Mouse (Mus musculus) forebrain, embryonic 13.5 days (tissue): ENCODE measurements around the gene Akr1b7. TPM values are rescaled to one million over a fixed set of nuclear protein-coding genes. Genes with fewer than 3 reads are reported as not detected.
"Not testable (repeated sequence)": the region's sequence is repeated elsewhere in the genome, so short reads cannot be mapped to it uniquely, and the experiment has no call there.

Source experiments
- ATAC-seq: fragments of 200-750 bp; cut with Nextera tagmentation; 2 replicates; pipeline ENCODE4 v1.8.0; 2017
- H3K27ac ChIP-seq: fragments of 300-500 bp; sonication (generic); 2 replicates; pipeline ENCODE4 v1.5.1; 2015; ENCODE audit warnings: inconsistent platforms, mild to moderate bottlenecking, moderate library complexity
- H3K27me3 ChIP-seq: fragments of 300-500 bp; sonication (generic); 2 replicates; pipeline ENCODE4 v1.6.1; 2015; ENCODE audit warnings: mild to moderate bottlenecking, inconsistent platforms
- H3K36me3 ChIP-seq: fragments of 300-500 bp; sonication (generic); 2 replicates; pipeline ENCODE4 v1.6.1; 2015; ENCODE audit warnings: mild to moderate bottlenecking, inconsistent platforms; ENCODE audit not compliant: poor library complexity, severe bottlenecking
- H3K4me1 ChIP-seq: fragments of 300-500 bp; sonication (generic); 2 replicates; pipeline ENCODE4 v1.6.1; 2015; ENCODE audit warnings: inconsistent platforms
- H3K4me2 ChIP-seq: fragments of 300-500 bp; sonication (generic); 2 replicates; pipeline ENCODE4 v1.6.1; 2015; ENCODE audit warnings: inconsistent platforms, mild to moderate bottlenecking, moderate library complexity
- H3K4me3 ChIP-seq: fragments of 300-500 bp; sonication (generic); 2 replicates; pipeline ENCODE4 v1.5.1; 2015; ENCODE audit warnings: mild to moderate bottlenecking, inconsistent platforms
- H3K9ac ChIP-seq: fragments of 300-500 bp; sonication (generic); 2 replicates; pipeline ENCODE4 v1.6.1; 2015; ENCODE audit warnings: mild to moderate bottlenecking, inconsistent platforms
- H3K9me3 ChIP-seq: fragments of 300-500 bp; sonication (generic); replicated peaks from 2 replicates; pipeline ENCODE4 v1.6.1; 2016; ENCODE audit warnings: inconsistent platforms
- WGBS: fragments of 180-500 bp; shearing (Covaris S2); methylation state at CpG from one replicate; pipeline ENCODE4 v1.1.7; 2015; 5-methylcytosine and 5-hydroxymethylcytosine counted together
- polyA plus RNA-seq: library from polyadenylated mRNA; unstranded; fragments of >200 nt; fragmentation: Nextera tagmentation; extraction: Ambion mirVana; gene quantifications from 2 replicates; pipeline ENCODE4 v1.2.1, GENCODE M21; 2015

The Akr1b7 gene
- polyA plus RNA-seq: not detected in 2 replicates

DNA sequence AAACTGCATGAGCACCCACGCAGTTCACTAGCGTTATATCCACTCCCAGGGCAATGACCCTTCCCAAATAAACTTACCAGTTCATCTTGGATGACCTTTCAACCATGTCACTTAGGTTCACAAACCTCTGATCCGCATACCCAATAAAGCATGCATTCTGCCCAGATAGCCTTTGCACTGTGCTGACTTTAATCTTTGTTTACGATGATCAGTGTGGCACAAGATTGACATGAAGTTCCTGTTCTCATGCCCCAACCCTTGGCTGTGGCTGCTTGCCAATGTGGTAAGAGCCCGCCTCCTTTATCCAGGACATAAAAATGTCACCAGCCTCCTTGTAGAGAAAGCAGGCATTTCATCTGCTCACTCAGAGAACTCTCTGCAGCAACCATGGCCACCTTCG is at the start of gene Akr1b7:
Akr1b7 (plus strand) TSS at position 312 of the 400 bp plus-strand sequence.
- Histone ChIP-seq H3K9me3 (no peaks in the 10 kb centered on the region), H3K27ac (no peak within 1 kb of the TSS), H3K4me3 (no peak within 1 kb of the TSS), H3K4me2 (no peak within 1 kb of the TSS), H3K9ac (no peak within 1 kb of the TSS), H3K36me3 (no peaks in the 10 kb centered on the region), H3K27me3 (no peaks in the 10 kb centered on the region), H3K4me1 (no peaks in the 10 kb centered on the region)
- ATAC-seq: no peak
- WGBS: 88% methylated on average over 6 of the region's 6 CpGs

DNA sequence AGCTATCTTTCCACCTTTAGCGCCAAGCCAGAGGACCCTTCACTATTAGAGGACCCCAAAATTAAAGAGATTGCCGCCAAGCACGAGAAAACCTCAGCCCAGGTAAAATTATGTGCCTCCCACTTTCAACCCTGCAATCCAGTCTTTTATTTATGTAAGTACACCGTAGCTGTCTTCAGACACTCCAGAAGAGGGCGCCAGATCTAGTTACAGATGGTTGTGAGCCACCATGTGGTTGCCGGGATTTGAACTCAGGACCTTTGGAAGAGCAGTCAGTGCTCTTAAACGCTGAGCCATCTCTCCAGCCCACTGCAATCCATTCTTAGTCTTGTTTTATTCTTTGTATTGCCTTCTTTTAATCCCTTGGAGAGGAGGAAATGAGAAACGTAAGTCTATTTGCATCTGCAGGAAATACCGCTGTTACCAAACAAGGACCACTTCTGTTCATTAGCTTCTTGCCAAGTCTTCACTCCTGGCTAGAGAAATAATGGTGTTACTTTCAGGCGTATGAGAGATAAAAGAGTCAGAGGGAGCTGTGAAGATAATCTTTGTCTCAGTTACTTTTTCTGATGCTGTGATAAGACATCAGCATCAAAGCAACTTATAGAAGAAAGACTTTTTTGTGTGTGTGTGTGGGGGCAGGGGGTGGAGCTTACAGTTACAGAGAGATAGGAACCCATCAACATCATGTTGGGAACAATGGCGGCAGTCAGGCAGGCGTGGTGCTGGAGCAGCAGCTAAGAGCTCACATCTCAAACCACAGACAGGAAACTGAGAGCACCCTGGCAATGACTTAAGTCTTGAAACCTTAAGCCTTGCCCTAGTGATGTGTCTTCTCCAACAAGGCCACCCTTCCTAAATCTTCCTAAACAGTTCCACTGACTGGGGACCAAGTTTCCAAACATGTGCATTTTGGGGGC is 47.7 kb upstream of the Akr1b7 start:
- Histone ChIP-seq H3K9me3 (no peaks in the 10 kb centered on the region), H3K27me3 (no peaks in the 10 kb centered on the region), H3K4me1 (no peaks in the 10 kb centered on the region), H3K27ac (no peak overlapping the region), H3K36me3 (no peaks in the 10 kb centered on the region), H3K4me2 (no peak overlapping the region), H3K4me3 (no peak overlapping the region), H3K9ac (no peak overlapping the region)
- 86% methylated on average over 12 of the region's 12 CpGs for WGBS
- no peak for ATAC-seq

DNA sequence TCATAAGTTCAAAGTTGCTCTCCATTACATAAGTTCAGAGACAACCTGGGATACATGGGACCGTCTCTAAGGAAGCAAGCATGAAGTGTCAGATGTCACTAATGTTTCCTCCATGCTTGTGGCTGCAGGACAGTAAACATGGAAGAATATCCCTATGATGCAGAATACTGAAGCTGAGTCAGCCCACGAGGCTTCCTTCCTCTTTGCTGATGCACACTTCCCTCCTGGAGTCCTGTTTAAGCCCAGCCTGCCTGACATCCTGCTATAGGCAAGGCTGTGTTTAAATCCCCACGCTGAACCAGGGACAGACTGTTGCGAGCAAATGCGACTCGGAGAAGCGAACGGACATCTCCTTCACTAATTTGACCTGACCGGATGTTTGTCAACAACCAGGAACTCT is 44.1 kb upstream of the Akr1b7 start:
- 90% methylated on average over 9 of the region's 9 CpGs for WGBS
- Histone ChIP-seq H3K27me3 (no peaks in the 10 kb centered on the region), H3K9ac (no peak overlapping the region), H3K4me3 (no peak overlapping the region), H3K4me2 (no peak overlapping the region), H3K9me3 (no peaks in the 10 kb centered on the region), H3K36me3 (no peaks in the 10 kb centered on the region), H3K4me1 (no peaks in the 10 kb centered on the region), H3K27ac (no peak overlapping the region)
- no peak for ATAC-seq

DNA sequence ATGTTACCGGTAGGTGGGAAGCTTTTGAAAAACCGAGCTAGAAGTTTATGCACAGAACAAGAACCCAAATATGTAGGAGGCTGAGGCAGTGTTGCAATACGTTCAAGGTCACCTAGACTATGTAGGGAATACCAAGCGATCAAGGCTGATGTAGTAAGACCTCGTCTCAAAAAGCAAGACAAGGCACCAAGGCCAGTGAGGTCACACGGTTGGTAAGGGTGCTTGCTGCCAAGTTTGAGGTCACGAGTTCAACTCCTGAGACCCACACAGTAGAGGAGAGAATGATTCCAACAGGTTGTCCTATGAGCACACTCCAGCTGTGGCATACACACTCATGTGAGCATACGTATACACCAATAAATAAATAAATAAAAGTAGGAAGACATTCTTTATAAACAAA is 42.1 kb upstream of the Akr1b7 start:
- ATAC-seq: no peak
- Histone ChIP-seq H3K9ac (no peak overlapping the region), H3K27me3 (no peaks in the 10 kb centered on the region), H3K27ac (no peak overlapping the region), H3K36me3 (no peaks in the 10 kb centered on the region), H3K9me3 (no peaks in the 10 kb centered on the region), H3K4me3 (no peak overlapping the region), H3K4me1 (no peaks in the 10 kb centered on the region), H3K4me2 (no peak overlapping the region)
- 79% methylated on average over 8 of the region's 8 CpGs for WGBS

DNA sequence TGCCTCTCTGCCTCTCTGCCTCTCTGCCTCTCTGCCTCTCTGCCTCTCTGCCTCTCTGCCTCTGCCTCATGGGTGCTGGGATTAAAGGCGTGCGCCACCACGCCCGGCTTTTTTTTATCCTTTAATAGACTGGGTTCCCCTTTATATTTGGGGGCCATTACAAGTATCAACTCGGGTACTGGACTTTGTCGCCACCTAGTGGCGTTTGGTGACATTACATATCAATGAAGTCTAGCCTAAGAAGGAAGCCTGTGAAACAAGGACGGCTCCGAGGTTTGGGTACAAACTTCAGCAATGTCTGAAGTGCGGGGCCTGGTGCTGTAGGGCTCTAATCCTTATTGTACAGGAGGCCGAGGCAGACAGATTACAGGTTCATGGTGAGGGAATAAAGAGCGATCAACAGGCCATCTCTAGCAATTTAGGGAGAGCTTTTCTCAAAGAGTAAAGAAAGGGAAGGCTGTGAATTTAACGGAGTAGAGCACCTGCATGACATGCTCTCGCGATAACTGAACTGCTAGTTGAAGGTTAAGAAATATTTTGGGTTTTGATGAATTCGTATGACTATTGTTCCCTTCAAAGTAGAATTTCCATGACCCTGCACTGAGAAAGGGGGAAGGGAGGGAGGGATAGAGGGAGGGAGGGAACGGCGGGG is 40.3 kb upstream of the Akr1b7 start:
- 23% methylated on average over 18 of the region's 18 CpGs for WGBS
- no peak overlapping the region for H3K4me3 ChIP-seq
- H3K4me1 ChIP-seq: no peaks in the 10 kb centered on the region
- H3K36me3 ChIP-seq: no peaks in the 10 kb centered on the region
- ATAC-seq: 0 out of 2 replicates have a peak, but pooled peaks have one; percentile 24
- H3K4me2 ChIP-seq: peak overlapping the region; percentile 35
- H3K27me3 ChIP-seq: no peaks in the 10 kb centered on the region
- H3K9me3 ChIP-seq: no peaks in the 10 kb centered on the region
- no peak overlapping the region for H3K9ac ChIP-seq
- no peak overlapping the region for H3K27ac ChIP-seq

DNA sequence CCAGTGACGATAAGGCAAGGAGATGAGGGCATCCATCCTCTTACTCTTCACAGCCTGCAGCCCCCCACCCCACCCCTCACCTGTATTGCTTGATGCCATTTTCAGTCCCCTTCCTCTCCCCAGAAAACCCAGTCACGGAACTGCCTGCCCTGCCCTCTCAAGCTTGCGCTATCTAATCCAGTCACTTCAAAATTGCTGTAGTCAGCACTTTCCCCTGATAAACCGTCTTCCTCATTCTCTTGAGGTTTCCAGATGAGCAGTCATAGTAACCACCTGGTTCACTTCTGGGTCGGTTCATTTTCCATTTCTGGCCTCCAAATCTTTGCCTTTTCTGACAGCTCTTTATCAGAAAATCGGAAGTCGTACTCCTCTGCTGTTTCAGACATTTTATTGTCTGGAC is 38.3 kb upstream of the Akr1b7 start:
- WGBS: 88% methylated on average over 7 of the region's 7 CpGs
- Histone ChIP-seq H3K4me2 (no peak overlapping the region), H3K36me3 (no peaks in the 10 kb centered on the region), H3K27ac (no peak overlapping the region), H3K9me3 (no peaks in the 10 kb centered on the region), H3K4me1 (no peaks in the 10 kb centered on the region), H3K9ac (no peak overlapping the region), H3K4me3 (no peak overlapping the region), H3K27me3 (no peaks in the 10 kb centered on the region)
- no peak for ATAC-seq

DNA sequence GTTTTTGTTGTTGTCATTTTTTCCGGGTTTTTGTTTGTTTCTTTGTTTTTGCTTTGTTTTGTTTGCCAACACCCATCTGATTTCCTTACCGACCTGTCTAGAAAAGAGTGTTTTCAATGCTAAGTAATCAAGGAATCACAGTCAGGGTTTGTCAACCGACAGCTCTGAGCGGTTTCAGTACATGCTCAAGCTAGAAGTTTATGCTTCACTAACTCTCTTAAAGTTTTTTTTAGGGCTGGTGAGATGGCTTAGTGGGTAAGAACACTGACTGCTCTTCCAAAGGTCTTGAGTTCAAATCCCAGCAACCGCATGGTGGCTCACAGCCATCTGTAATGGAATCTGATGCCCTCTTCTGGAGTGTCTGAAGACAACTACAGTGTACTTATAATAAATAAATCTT is 36.2 kb upstream of the Akr1b7 start:
- 78% methylated on average over 5 of the region's 5 CpGs for WGBS
- ATAC-seq, H3K27ac ChIP-seq, H3K36me3 ChIP-seq, H3K4me2 ChIP-seq, H3K4me1 ChIP-seq, H3K4me3 ChIP-seq, H3K9ac ChIP-seq, H3K9me3 ChIP-seq, H3K27me3 ChIP-seq: not testable (repeated sequence)

DNA sequence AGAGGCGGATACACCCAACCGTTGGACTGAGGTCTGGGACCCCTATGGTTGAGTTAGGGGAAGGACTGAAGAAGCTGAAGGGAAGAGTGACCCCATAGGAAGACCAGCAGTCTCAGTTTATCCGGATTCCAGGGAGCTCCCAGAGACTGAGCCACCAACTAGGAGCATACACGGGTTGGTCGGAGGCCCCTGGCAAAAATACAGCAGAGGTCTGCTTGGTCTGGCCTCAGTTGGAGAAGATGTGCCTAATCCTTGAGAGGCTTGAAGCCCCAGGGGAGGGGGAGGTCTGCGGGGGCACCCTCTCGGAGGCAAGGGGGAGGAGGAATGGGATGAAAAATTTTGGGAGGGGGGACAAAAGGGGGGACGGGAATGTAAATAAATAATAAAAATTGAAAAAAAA is 28.7 kb upstream of the Akr1b7 start:
- 49% methylated on average over 8 of the region's 8 CpGs for WGBS
- H3K9ac ChIP-seq: no peak overlapping the region
- H3K36me3 ChIP-seq: no peaks in the 10 kb centered on the region
- no peak overlapping the region for H3K27ac ChIP-seq
- peaks cover 14% of the 10 kb centered on the region for H3K4me1 ChIP-seq
- H3K4me2 ChIP-seq: no peak overlapping the region
- no peak overlapping the region for H3K4me3 ChIP-seq
- H3K9me3 ChIP-seq: no peaks in the 10 kb centered on the region
- H3K27me3 ChIP-seq: no peaks in the 10 kb centered on the region
- ATAC-seq: no peak

DNA sequence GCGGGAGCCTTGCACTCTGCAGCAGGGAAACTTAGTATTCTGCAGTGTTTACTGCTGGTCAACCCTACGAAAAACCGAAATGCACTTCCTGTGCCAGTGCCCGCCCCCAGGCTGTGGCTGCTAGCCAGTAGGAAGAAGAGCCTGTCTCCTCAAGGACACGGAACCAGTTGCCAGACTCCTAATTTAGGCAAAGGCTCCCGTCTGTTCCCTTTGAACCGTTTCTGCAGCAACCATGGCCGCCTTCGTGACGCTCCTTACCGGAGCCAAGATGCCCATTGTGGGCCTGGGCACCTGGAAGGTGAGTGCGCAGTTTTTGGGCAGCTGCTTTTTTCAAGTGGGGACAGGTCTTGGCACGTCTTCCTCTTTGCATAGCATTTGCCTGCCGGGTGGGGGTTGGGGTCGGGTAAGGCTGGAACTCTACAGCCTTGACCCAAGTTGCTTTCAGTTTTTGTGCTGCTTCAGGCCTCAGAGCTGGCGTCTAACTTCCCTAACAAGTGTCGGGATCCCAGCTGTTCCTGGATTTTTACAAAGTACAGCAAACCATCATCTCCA is 27.9 kb upstream of the Akr1b7 start, which contains the start of gene Akr1b10:
Akr1b10 (plus strand) TSS at position 109 of the 552 bp plus-strand sequence.
- ATAC-seq: peak; percentile 72
- Histone ChIP-seq H3K9ac (peak within 1 kb of the TSS; percentile 50), H3K4me2 (peak within 1 kb of the TSS; percentile 75), H3K27ac (no peak within 1 kb of the TSS), H3K4me3 (peak within 1 kb of the TSS; percentile 42), H3K9me3 (no peaks in the 10 kb centered on the region), H3K4me1 (peaks cover 14% of the 10 kb centered on the region), H3K36me3 (no peaks in the 10 kb centered on the region), H3K27me3 (no peaks in the 10 kb centered on the region)
- WGBS: 1% methylated on average over 17 of the region's 17 CpGs

DNA sequence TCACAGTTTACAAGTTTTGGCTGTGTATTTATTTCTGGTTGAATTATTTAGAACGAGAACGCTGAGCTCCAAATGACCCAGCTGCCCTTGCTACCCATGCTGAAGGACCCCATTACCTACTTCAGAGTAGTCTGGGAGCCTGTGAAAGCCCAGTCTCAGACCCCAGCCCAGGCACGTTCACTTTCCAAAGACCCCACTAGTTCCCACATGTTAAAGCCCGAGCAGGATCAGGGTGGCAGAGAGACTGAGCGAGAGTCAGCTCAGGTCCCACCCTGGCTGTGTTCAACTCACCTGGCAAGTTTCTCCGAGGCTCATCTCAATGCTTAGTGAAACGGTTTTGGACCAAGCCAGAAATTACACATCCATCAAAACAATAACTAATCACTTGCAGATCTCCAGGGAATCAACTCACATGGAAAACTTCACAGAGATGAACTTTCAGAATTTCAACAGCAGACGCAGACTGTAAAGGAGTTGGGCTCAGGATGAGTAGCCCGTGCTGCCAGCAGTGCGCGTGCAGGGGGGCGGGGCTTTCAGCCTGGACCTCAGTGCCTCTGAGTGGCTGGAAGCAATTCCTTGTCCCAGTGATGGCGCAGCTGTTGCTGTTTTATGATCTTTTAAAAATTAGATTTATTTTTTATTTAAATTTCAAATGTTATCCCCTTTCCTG is 27.3 kb upstream of the Akr1b7 start:
- 5% methylated on average over 13 of the region's 13 CpGs for WGBS
- Histone ChIP-seq H3K4me3 (peak overlapping the region; percentile 42), H3K4me2 (peak overlapping the region; percentile 75), H3K9me3 (no peaks in the 10 kb centered on the region), H3K27me3 (no peaks in the 10 kb centered on the region), H3K36me3 (no peaks in the 10 kb centered on the region), H3K9ac (peak overlapping the region; percentile 50; the same call in 1 of the 2 replicates), H3K27ac (no peak overlapping the region), H3K4me1 (peaks cover 14% of the 10 kb centered on the region)
- peak; percentile 74; the same call in 1 of the 2 replicates for ATAC-seq

DNA sequence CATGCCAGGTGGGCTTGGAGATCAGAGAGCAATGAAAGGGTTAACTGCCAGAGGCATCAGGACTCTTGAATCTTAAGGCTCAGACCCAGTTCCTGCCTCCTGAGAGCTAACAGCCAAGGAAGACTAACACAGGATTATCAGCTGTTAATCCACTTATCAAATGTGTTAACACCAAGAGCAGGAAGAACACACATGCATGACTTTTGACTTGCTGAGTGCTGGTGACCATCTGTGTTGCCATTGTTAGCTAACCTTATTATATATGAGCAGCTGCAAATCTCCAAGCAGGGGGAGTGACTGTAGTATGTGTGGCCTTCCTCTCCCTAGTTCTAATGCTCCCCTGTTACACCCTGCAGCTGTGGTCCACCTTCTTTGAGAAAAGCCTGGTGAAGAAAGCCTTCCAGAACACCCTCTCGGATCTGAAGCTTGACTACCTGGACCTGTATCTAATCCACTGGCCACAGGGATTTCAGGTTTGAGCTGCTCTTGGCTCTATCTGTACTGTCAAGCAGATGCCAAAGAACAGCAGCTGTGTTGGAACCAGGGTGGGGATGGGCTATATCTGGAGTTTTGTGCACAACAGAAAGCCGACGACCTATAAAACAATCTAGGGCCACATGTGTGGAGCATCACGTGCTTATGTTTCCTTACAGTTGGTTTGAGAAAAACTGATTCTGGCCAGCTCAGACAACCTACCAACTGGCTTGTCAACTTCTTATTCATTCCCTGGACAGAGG is 23.5 kb upstream of the Akr1b7 start:
- 92% methylated on average over 4 of the region's 4 CpGs for WGBS

More for the DNA sequence above, 23.5 kb upstream of the Akr1b7 start:
- Histone ChIP-seq H3K4me2 (no peak overlapping the region), H3K9me3 (peaks cover 10% of the 10 kb centered on the region; the same call in 1 of the 2 replicates), H3K9ac (no peak overlapping the region), H3K4me1 (peaks cover 14% of the 10 kb centered on the region), H3K27ac (no peak overlapping the region), H3K27me3 (no peaks in the 10 kb centered on the region), H3K4me3 (no peak overlapping the region), H3K36me3 (peaks cover 8% of the 10 kb centered on the region; the same call in 1 of the 2 replicates)
- no peak for ATAC-seq
